Mouse (Mus musculus) liver, embryonic 12.5 days (tissue): ENCODE results near the gene Grm4. TPM values are rescaled to one million over a fixed set of nuclear protein-coding genes. Genes with fewer than 3 reads are reported as not detected.
A peak's percentile ranks its signal among the peaks of the same experiment; 100 is the strongest.

Experiments used
- ATAC-seq: fragments of 200-750 bp; cut with Nextera tagmentation; 2 replicates; pipeline ENCODE4 v1.8.0; 2017; ENCODE audit warnings: moderate number of reproducible peaks, mild to moderate bottlenecking, moderate library complexity
- H3K27ac ChIP-seq: fragments of 300-500 bp; sonication (generic); 2 replicates; pipeline ENCODE4 v1.5.1; 2016; ENCODE audit warnings: mild to moderate bottlenecking
- H3K27me3 ChIP-seq: fragments of 300-500 bp; sonication (generic); replicated peaks from 2 replicates; pipeline ENCODE4 v1.6.1; 2016; ENCODE audit warnings: mild to moderate bottlenecking, moderate library complexity
- H3K36me3 ChIP-seq: fragments of 300-500 bp; sonication (generic); 2 replicates; pipeline ENCODE4 v1.6.1; 2016; ENCODE audit warnings: mild to moderate bottlenecking, moderate library complexity
- H3K4me1 ChIP-seq: fragments of 300-500 bp; sonication (generic); 2 replicates; pipeline ENCODE4 v1.6.1; 2016
- H3K4me2 ChIP-seq: fragments of 300-500 bp; sonication (generic); 2 replicates; pipeline ENCODE4 v1.6.1; 2016; ENCODE audit warnings: mild to moderate bottlenecking, moderate library complexity
- H3K4me3 ChIP-seq: fragments of 300-500 bp; sonication (generic); 2 replicates; pipeline ENCODE4 v1.5.1; 2016; ENCODE audit warnings: mild to moderate bottlenecking, moderate library complexity
- H3K9ac ChIP-seq: fragments of 300-500 bp; sonication (generic); 2 replicates; pipeline ENCODE4 v1.6.1; 2016; ENCODE audit warnings: mild to moderate bottlenecking, moderate library complexity
- H3K9me3 ChIP-seq: fragments of 300-500 bp; sonication (generic); replicated peaks from 2 replicates; pipeline ENCODE4 v1.6.1; 2016; ENCODE audit warnings: mild to moderate bottlenecking, moderate library complexity
- WGBS: fragments of 180-500 bp; shearing (Covaris S2); methylation state at CpG from one replicate; pipeline ENCODE4 v1.1.7; 2016; ENCODE audit not compliant: insufficient replicate concordance; 5-methylcytosine and 5-hydroxymethylcytosine counted together
- polyA plus RNA-seq: library from polyadenylated mRNA; unstranded; fragments of >200 nt; fragmentation: Nextera tagmentation; extraction: Ambion mirVana; gene quantifications from 2 replicates; pipeline ENCODE4 v1.2.1, GENCODE M21; 2016

Gene Grm4
- polyA plus RNA-seq: 0.05 TPM in 1 of 2 replicates, not detected in the other

GRCm38 (mm10) chr17:27521303-27521702 is at the start of gene Grm4:
Gene Grm4, minus strand, starts transcription at chr17:27521403.
- Histone ChIP-seq H3K9ac (no peak within 1 kb of the TSS), H3K36me3 (no peaks in the 10 kb centered on the region), H3K27me3 (peaks cover 67% of the 10 kb centered on the region), H3K4me2 (no peak within 1 kb of the TSS), H3K9me3 (no peaks in the 10 kb centered on the region), H3K4me3 (no peak within 1 kb of the TSS), H3K4me1 (no peaks in the 10 kb centered on the region), H3K27ac (no peak within 1 kb of the TSS)
- 51% methylated on average over 5 of the region's 5 CpGs for WGBS
- ATAC-seq: no peak

GRCm38 (mm10) chr17:27568228-27568627 is 47.0 kb upstream of the Grm4 start:
- H3K36me3 ChIP-seq: peaks cover 7% of the 10 kb centered on the region
- no peak overlapping the region for H3K4me3 ChIP-seq
- no peaks in the 10 kb centered on the region for H3K9me3 ChIP-seq
- H3K4me1 ChIP-seq: peaks cover 48% of the 10 kb centered on the region
- H3K9ac ChIP-seq: no peak overlapping the region
- H3K27ac ChIP-seq: no peak overlapping the region
- no peak for ATAC-seq
- 84% methylated on average over 5 of the region's 5 CpGs for WGBS
- peaks cover 7% of the 10 kb centered on the region; the same call in 1 of the 2 replicates for H3K27me3 ChIP-seq
- H3K4me2 ChIP-seq: no peak overlapping the region

GRCm38 (mm10) chr17:27565942-27566267 is 44.7 kb upstream of the Grm4 start:
- H3K4me3 ChIP-seq: peak overlapping the region; percentile 72
- peaks cover 20% of the 10 kb centered on the region for H3K36me3 ChIP-seq
- peak overlapping the region; percentile 99 for H3K4me2 ChIP-seq
- under 1% methylated on average over 13 of the region's 13 CpGs for WGBS
- H3K4me1 ChIP-seq: peaks cover 55% of the 10 kb centered on the region
- peak; percentile 22; the same call in 1 of the 2 replicates for ATAC-seq
- peaks cover 7% of the 10 kb centered on the region; the same call in 1 of the 2 replicates for H3K27me3 ChIP-seq
- no peaks in the 10 kb centered on the region for H3K9me3 ChIP-seq
- peak overlapping the region; percentile 61 for H3K9ac ChIP-seq
- no peak overlapping the region for H3K27ac ChIP-seq

GRCm38 (mm10) chr17:27565163-27565941 is 44.1 kb upstream of the Grm4 start, which contains the start of gene AI413582:
Gene AI413582, minus strand, starts transcription at chr17:27565756.
- Histone ChIP-seq H3K4me2 (peak within 1 kb of the TSS; percentile 99), H3K27ac (peak within 1 kb of the TSS; percentile 80), H3K4me3 (peak within 1 kb of the TSS; percentile 72), H3K4me1 (peaks cover 61% of the 10 kb centered on the region), H3K27me3 (peaks cover 7% of the 10 kb centered on the region; the same call in 1 of the 2 replicates), H3K9ac (peak within 1 kb of the TSS; percentile 79), H3K36me3 (peaks cover 26% of the 10 kb centered on the region), H3K9me3 (no peaks in the 10 kb centered on the region)
- WGBS: under 1% methylated on average over 57 of the region's 58 CpGs
- peak; percentile 92 for ATAC-seq

GRCm38 (mm10) chr17:27564391-27565162 is 43.4 kb upstream of the Grm4 start:
- ATAC-seq: peak; percentile 13
- Histone ChIP-seq H3K27ac (peak overlapping the region; percentile 80), H3K36me3 (peaks cover 34% of the 10 kb centered on the region), H3K27me3 (peaks cover 7% of the 10 kb centered on the region; the same call in 1 of the 2 replicates), H3K9me3 (no peaks in the 10 kb centered on the region), H3K4me2 (peak overlapping the region; percentile 99), H3K4me3 (peak overlapping the region; percentile 72), H3K4me1 (peaks cover 68% of the 10 kb centered on the region), H3K9ac (peak overlapping the region; percentile 79)
- WGBS: 7% methylated on average over 20 of the region's 20 CpGs

GRCm38 (mm10) chr17:27563771-27564244 is 42.6 kb upstream of the Grm4 start:
- Histone ChIP-seq H3K4me2 (peak overlapping the region; percentile 99; the same call in 1 of the 2 replicates), H3K27ac (peak overlapping the region; percentile 80; the same call in 1 of the 2 replicates)

GRCm38 (mm10) chr17:27561809-27562526 is 40.8 kb upstream of the Grm4 start:
- WGBS: 58% methylated on average over 11 of the region's 11 CpGs
- no peak for ATAC-seq
- Histone ChIP-seq H3K4me2 (no peak overlapping the region), H3K36me3 (peaks cover 39% of the 10 kb centered on the region), H3K4me3 (no peak overlapping the region), H3K4me1 (peaks cover 85% of the 10 kb centered on the region), H3K27me3 (peaks cover 2% of the 10 kb centered on the region; the same call in 1 of the 2 replicates), H3K27ac (peak overlapping the region; percentile 56; the same call in 1 of the 2 replicates), H3K9me3 (no peaks in the 10 kb centered on the region), H3K9ac (0 out of 2 replicates have a peak overlapping the region, but pooled peaks have one; percentile 12)

More at GRCm38 (mm10) chr17:27563771-27564244, 42.6 kb upstream of the Grm4 start:
- Histone ChIP-seq H3K36me3 (peaks cover 39% of the 10 kb centered on the region), H3K4me3 (no peak overlapping the region), H3K27me3 (peaks cover 7% of the 10 kb centered on the region; the same call in 1 of the 2 replicates), H3K9me3 (no peaks in the 10 kb centered on the region), H3K4me1 (peaks cover 76% of the 10 kb centered on the region), H3K9ac (no peak overlapping the region)
- WGBS: 46% methylated on average over 7 of the region's 7 CpGs
- ATAC-seq: no peak

GRCm38 (mm10) chr17:27560926-27561480 is 39.8 kb upstream of the Grm4 start:
- Histone ChIP-seq H3K27ac (no peak overlapping the region), H3K27me3 (no peaks in the 10 kb centered on the region), H3K4me3 (no peak overlapping the region), H3K4me2 (no peak overlapping the region), H3K4me1 (peaks cover 79% of the 10 kb centered on the region), H3K9me3 (no peaks in the 10 kb centered on the region), H3K36me3 (peaks cover 39% of the 10 kb centered on the region), H3K9ac (no peak overlapping the region)
- no peak for ATAC-seq
- WGBS: 78% methylated on average over 13 of the region's 13 CpGs

- H3K4me2 ChIP-seq: peak overlapping the region; percentile 96
- H3K36me3 ChIP-seq: peaks cover 39% of the 10 kb centered on the region
- no peaks in the 10 kb centered on the region for H3K9me3 ChIP-seq
- peak overlapping the region; percentile 91 for H3K4me3 ChIP-seq
- H3K4me1 ChIP-seq: peaks cover 82% of the 10 kb centered on the region
- peak overlapping the region; percentile 62; the same call in 1 of the 2 replicates for H3K27ac ChIP-seq
- WGBS: 50% methylated on average over 12 of the region's 12 CpGs
- no peak for ATAC-seq
- peak overlapping the region; percentile 98 for H3K9ac ChIP-seq
- no peaks in the 10 kb centered on the region for H3K27me3 ChIP-seq
Observed at GRCm38 (mm10) chr17:27559596-27559995, 38.4 kb upstream of the Grm4 start.

- peaks cover 82% of the 10 kb centered on the region for H3K4me1 ChIP-seq
- 5% methylated on average over 5 of the region's 5 CpGs for WGBS
- no peak for ATAC-seq
- no peaks in the 10 kb centered on the region for H3K27me3 ChIP-seq
- peak overlapping the region; percentile 91 for H3K4me3 ChIP-seq
- H3K36me3 ChIP-seq: peaks cover 37% of the 10 kb centered on the region
- H3K27ac ChIP-seq: peak overlapping the region; percentile 96
- peak overlapping the region; percentile 98 for H3K9ac ChIP-seq
- no peaks in the 10 kb centered on the region for H3K9me3 ChIP-seq
- H3K4me2 ChIP-seq: peak overlapping the region; percentile 96
Observed at GRCm38 (mm10) chr17:27558845-27559244, 37.6 kb upstream of the Grm4 start.
